Mouse (Mus musculus): ENCODE measurements around the gene Rock2. TPM values are rescaled to one million over a fixed set of nuclear protein-coding genes. Genes with fewer than 3 reads are reported as not detected.

The Rock2 gene
- 19.1 TPM for polyA plus RNA-seq (2014; fragmentation: Illumina TruSeq; extraction: RNeasy Lipid Tissue Mini Kit (QIAGEN cat#74804); ENCODE audit: insufficient read depth, low read depth, low replicate concordance)

GRCm38 (mm10) chr12:16894396-16895220 is at the start of gene Rock2:
TSS of gene Rock2 (plus strand) at chr12:16894895.

GRCm38 (mm10) chr12:16999739-17000497 is 105.2 kb downstream of the Rock2 start, which contains the start of gene Pqlc3:
TSS of gene Pqlc3 (minus strand) at chr12:17000408.

GRCm38 (mm10) chr12:17011100-17011870 is 116.6 kb downstream of the Rock2 start, which contains the start of gene 2410004P03Rik:
TSS of gene 2410004P03Rik (minus strand) at chr12:17011727.

Other genes starting within 250 kb of the Rock2 start
- 0.11 TPM for gene Ntsr2, start 241.5 kb upstream of the Rock2 start, polyA plus RNA-seq (2014; fragmentation: Illumina TruSeq; extraction: RNeasy Lipid Tissue Mini Kit (QIAGEN cat#74804); ENCODE audit: insufficient read depth, low read depth, low replicate concordance)
- 0.07 TPM for gene Greb1, start 94.0 kb upstream of the Rock2 start, polyA plus RNA-seq (2014; fragmentation: Illumina TruSeq; extraction: RNeasy Lipid Tissue Mini Kit (QIAGEN cat#74804); ENCODE audit: insufficient read depth, low read depth, low replicate concordance)
- 15.7 TPM for gene E2f6, start 83.9 kb upstream of the Rock2 start, polyA plus RNA-seq (2014; fragmentation: Illumina TruSeq; extraction: RNeasy Lipid Tissue Mini Kit (QIAGEN cat#74804); ENCODE audit: insufficient read depth, low read depth, low replicate concordance)
- 23.3 TPM for gene Pqlc3, start 105.5 kb downstream of the Rock2 start, polyA plus RNA-seq (2014; fragmentation: Illumina TruSeq; extraction: RNeasy Lipid Tissue Mini Kit (QIAGEN cat#74804); ENCODE audit: insufficient read depth, low read depth, low replicate concordance)
- 13.4 TPM for gene 2410004P03Rik, start 116.8 kb downstream of the Rock2 start, polyA plus RNA-seq (2014; fragmentation: Illumina TruSeq; extraction: RNeasy Lipid Tissue Mini Kit (QIAGEN cat#74804); ENCODE audit: insufficient read depth, low read depth, low replicate concordance)